Mouse (Mus musculus) effector memory CD4-positive, alpha-beta T cell, adult 5 months (primary cell): ENCODE data around the gene Timp1. TPM values are rescaled to one million over a fixed set of nuclear protein-coding genes. Genes with fewer than 3 reads are reported as not detected.

ENCODE experiments used
- polyA plus RNA-seq: library from polyadenylated mRNA; unstranded; fragments of 100-300 nt; shearing (Covaris generic); gene quantifications from one replicate; pipeline ENCODE4 v1.2.1, GENCODE M21; 2017

Gene Timp1
- polyA plus RNA-seq: not detected

GRCm38 (mm10) chrX:20869962-20870513 lies at the start of gene Timp1:
TSS of gene Timp1 (plus strand) at chrX:20870166.

GRCm38 (mm10) chrX:20920844-20921364 lies 50.9 kb downstream of the Timp1 start, which contains the start of gene Syn1:
TSS of gene Syn1 (minus strand) at chrX:20921004.

Other genes with a start within 250 kb of the Timp1 start
- gene Uba1, start 211.8 kb upstream of the Timp1 start, polyA plus RNA-seq: 167 TPM
- 78.2 TPM for gene Cdk16, start 182.2 kb upstream of the Timp1 start, polyA plus RNA-seq
- gene Usp11, start 166.3 kb upstream of the Timp1 start, polyA plus RNA-seq: 15.6 TPM
- gene Araf, start 72.4 kb upstream of the Timp1 start, polyA plus RNA-seq: 166 TPM
- gene Syn1, start 50.8 kb downstream of the Timp1 start, polyA plus RNA-seq: 0.15 TPM
- gene Cfp, start 61.4 kb downstream of the Timp1 start, polyA plus RNA-seq: 1.1 TPM
- gene Elk1, start 80.4 kb downstream of the Timp1 start, polyA plus RNA-seq: 9.1 TPM
- gene Uxt, start 91.9 kb downstream of the Timp1 start, polyA plus RNA-seq: 41.2 TPM
- gene Zfp182, start 192.2 kb downstream of the Timp1 start, polyA plus RNA-seq: 10.8 TPM
- not detected for gene Spaca5, start 198.2 kb downstream of the Timp1 start, polyA plus RNA-seq
- gene Zfp300, start 219.4 kb downstream of the Timp1 start, polyA plus RNA-seq: 0.81 TPM
- gene Ssxa1, start 245.7 kb downstream of the Timp1 start, polyA plus RNA-seq: not detected